Mouse (Mus musculus) 3T3-L1 (cell line): ENCODE results near the gene Sel1l3.

ENCODE experiments used
- DNase-seq: peaks from one replicate; pipeline ENCODE4 v3.0.0-alpha.2; 2015; ENCODE audit warnings: low read depth, low spot score

Gene Sel1l3

GRCm38 (mm10) chr5:53212782-53213710 lies 681 bp downstream of the Sel1l3 start:
- no peak for DNase-seq

- no peak for DNase-seq
Observed at GRCm38 (mm10) chr5:53212087-53212781, 1.5 kb downstream of the Sel1l3 start.

- no peak for DNase-seq
Observed at GRCm38 (mm10) chr5:53211241-53211640, 2.5 kb downstream of the Sel1l3 start.

GRCm38 (mm10) chr5:53210481-53210880 lies 3.2 kb downstream of the Sel1l3 start:
- DNase-seq = no peak

- DNase-seq = no peak
Observed at GRCm38 (mm10) chr5:53209773-53210172, 4.0 kb downstream of the Sel1l3 start.

GRCm38 (mm10) chr5:53208731-53209130 lies 5.0 kb downstream of the Sel1l3 start:
- DNase-seq = no peak

GRCm38 (mm10) chr5:53206575-53206974 lies 7.2 kb downstream of the Sel1l3 start:
- no peak for DNase-seq

GRCm38 (mm10) chr5:53202748-53203147 lies 11.0 kb downstream of the Sel1l3 start:
- DNase-seq = no peak

- DNase-seq = no peak
Observed at GRCm38 (mm10) chr5:53200825-53201224, 12.9 kb downstream of the Sel1l3 start.

- no peak for DNase-seq
Observed at GRCm38 (mm10) chr5:53198408-53198807, 15.3 kb downstream of the Sel1l3 start.

GRCm38 (mm10) chr5:53196387-53197088 lies 17.2 kb downstream of the Sel1l3 start:
- DNase-seq = no peak

GRCm38 (mm10) chr5:53194841-53195240 lies 18.9 kb downstream of the Sel1l3 start:
- DNase-seq = no peak

GRCm38 (mm10) chr5:53194421-53194820 lies 19.3 kb downstream of the Sel1l3 start:
- no peak for DNase-seq

GRCm38 (mm10) chr5:53193092-53194030 lies 20.4 kb downstream of the Sel1l3 start:
- no peak for DNase-seq

- no peak for DNase-seq
Observed at GRCm38 (mm10) chr5:53188608-53189007, 25.1 kb downstream of the Sel1l3 start.

- no peak for DNase-seq
Observed at GRCm38 (mm10) chr5:53187245-53187644, 26.5 kb downstream of the Sel1l3 start.

GRCm38 (mm10) chr5:53185803-53186202 lies 27.9 kb downstream of the Sel1l3 start:
- DNase-seq = no peak

- DNase-seq = no peak
Observed at GRCm38 (mm10) chr5:53179965-53180364, 33.8 kb downstream of the Sel1l3 start.

- no peak for DNase-seq
Observed at GRCm38 (mm10) chr5:53176703-53177102, 37.0 kb downstream of the Sel1l3 start.

- DNase-seq = no peak
Observed at GRCm38 (mm10) chr5:53176075-53176474, 37.7 kb downstream of the Sel1l3 start.

GRCm38 (mm10) chr5:53175195-53175594 lies 38.5 kb downstream of the Sel1l3 start:
- DNase-seq = no peak
